Mouse (Mus musculus) liver, embryonic 16.5 days (tissue): Measurements from ENCODE around the gene Phactr2. TPM values are rescaled to one million over a fixed set of nuclear protein-coding genes. Genes with fewer than 3 reads are reported as not detected.

Source experiments
- ATAC-seq: fragments of 200-750 bp; cut with Nextera tagmentation; 2 replicates; pipeline ENCODE4 v1.8.0; 2017; ENCODE audit warnings: low read depth, mild to moderate bottlenecking, moderate number of reproducible peaks, moderate library complexity
- H3K27ac ChIP-seq: fragments of 300-500 bp; sonication (generic); 2 replicates; pipeline ENCODE4 v1.5.1; 2014; ENCODE audit warnings: mild to moderate bottlenecking, low read length
- H3K27me3 ChIP-seq: fragments of 300-500 bp; sonication (generic); 2 replicates; pipeline ENCODE4 v1.6.1; 2014; ENCODE audit warnings: low read depth, low read length, mixed read lengths; ENCODE audit not compliant: control insufficient read depth, insufficient read depth
- H3K36me3 ChIP-seq: fragments of 300-500 bp; sonication (generic); 2 replicates; pipeline ENCODE4 v1.6.1; 2014; ENCODE audit warnings: mild to moderate bottlenecking; ENCODE audit not compliant: control insufficient read depth, insufficient read depth
- H3K4me1 ChIP-seq: fragments of 300-500 bp; sonication (generic); 2 replicates; pipeline ENCODE4 v1.6.1; 2014; ENCODE audit warnings: low read depth, low read length, mixed read lengths; ENCODE audit not compliant: control insufficient read depth
- H3K4me2 ChIP-seq: fragments of 300-500 bp; sonication (generic); 2 replicates; pipeline ENCODE4 v1.6.1; 2014; ENCODE audit warnings: low read depth, low read length, mixed read lengths
- H3K4me3 ChIP-seq: fragments of 300-500 bp; sonication (generic); 2 replicates; pipeline ENCODE4 v1.5.1; 2014; ENCODE audit warnings: low read depth, mild to moderate bottlenecking, low read length
- H3K9ac ChIP-seq: fragments of 300-500 bp; sonication (generic); 2 replicates; pipeline ENCODE4 v1.6.1; 2014; ENCODE audit warnings: low read depth, low read length
- H3K9me3 ChIP-seq: fragments of 300-500 bp; sonication (generic); replicated peaks from 2 replicates; pipeline ENCODE4 v1.6.1; 2016; ENCODE audit warnings: low read length; ENCODE audit not compliant: control insufficient read depth
- WGBS: fragments of 180-500 bp; shearing (Covaris S2); extraction: QIAGEN DNeasy Blood & Tissue Kit; methylation state at CpG from one replicate; pipeline ENCODE4 v1.1.7; 2014; ENCODE audit not compliant: insufficient replicate concordance; 5-methylcytosine and 5-hydroxymethylcytosine counted together
- polyA plus RNA-seq: library from polyadenylated mRNA; unstranded; fragments of >200 nt; fragmentation: Nextera tagmentation; extraction: Ambion mirVana; gene quantifications from 2 replicates; pipeline ENCODE4 v1.2.1, GENCODE M21; 2015

Gene Phactr2
- polyA plus RNA-seq, 1 experiment from 2014 or later: 3.4 TPM

DNA sequence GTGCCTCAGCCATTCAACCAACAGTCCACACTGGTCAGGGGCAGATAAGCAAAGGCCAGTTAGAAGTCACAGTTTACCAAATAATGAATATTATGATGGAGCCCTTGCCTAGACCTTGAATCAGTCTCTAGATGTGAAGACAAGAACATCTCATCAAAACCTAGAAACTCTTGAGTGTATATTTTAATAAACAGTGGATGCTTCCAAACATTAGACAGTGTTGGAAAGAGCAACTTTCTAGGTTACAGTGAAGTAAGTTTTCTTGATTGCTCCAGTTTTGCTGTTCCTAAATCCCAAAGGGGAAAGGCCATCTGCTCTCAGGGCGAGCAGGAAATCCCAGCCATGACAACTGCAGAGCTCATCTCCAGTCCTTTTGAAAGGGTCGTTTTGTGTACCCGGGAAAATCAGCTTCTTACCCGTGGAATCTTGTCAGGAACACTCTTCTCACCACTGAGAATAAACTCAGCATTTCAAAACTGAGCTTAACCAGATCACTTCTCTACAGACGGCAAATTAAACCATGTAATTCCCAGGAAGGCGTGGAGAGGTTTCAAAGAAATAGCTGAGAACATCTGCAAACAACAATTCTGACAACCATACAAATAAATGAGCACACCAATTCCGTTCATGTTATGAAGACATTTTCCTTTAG, 296.1 kb downstream of the Phactr2 start, which contains the start of gene Zc2hc1b:
TSS of gene Zc2hc1b (minus strand) at position 51 of the 652 bp plus-strand sequence.
- no peaks in the 10 kb centered on the region for H3K9me3 ChIP-seq
- peaks cover 24% of the 10 kb centered on the region for H3K36me3 ChIP-seq
- no peaks in the 10 kb centered on the region for H3K27me3 ChIP-seq
- no peak for ATAC-seq
- H3K4me3 ChIP-seq: no peak within 1 kb of the TSS
- no peak within 1 kb of the TSS for H3K4me2 ChIP-seq
- H3K9ac ChIP-seq: no peak within 1 kb of the TSS
- H3K4me1 ChIP-seq: no peaks in the 10 kb centered on the region
- 71% methylated on average over 7 of the region's 7 CpGs for WGBS
- H3K27ac ChIP-seq: no peak within 1 kb of the TSS

DNA sequence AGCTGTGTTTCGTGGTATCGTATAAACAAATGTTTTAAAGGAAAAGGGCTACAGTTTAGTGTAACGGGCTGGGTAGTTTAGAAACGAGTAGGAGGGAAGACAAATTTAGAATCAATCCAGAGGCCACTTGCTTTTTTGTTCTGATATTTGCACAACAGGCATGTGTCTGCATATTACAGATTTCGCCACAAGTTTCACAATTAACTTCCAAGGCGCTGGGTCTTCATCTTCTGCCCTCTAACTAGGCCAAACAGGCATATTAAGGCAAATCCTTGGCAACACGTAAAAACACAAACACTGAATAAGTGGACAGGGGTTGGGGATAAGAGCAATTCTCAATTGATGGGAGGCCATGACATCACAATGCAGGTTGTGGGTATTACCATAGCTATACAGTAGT, 298.3 kb downstream of the Phactr2 start:
- no peaks in the 10 kb centered on the region for H3K4me1 ChIP-seq
- H3K9ac ChIP-seq: no peak overlapping the region
- no peak overlapping the region for H3K4me2 ChIP-seq
- peaks cover 17% of the 10 kb centered on the region for H3K36me3 ChIP-seq
- H3K4me3 ChIP-seq: no peak overlapping the region
- no peaks in the 10 kb centered on the region for H3K9me3 ChIP-seq
- 74% methylated on average over 7 of the region's 7 CpGs for WGBS
- no peaks in the 10 kb centered on the region for H3K27me3 ChIP-seq
- no peak overlapping the region for H3K27ac ChIP-seq
- no peak for ATAC-seq

GRCm38 (mm10) chr10:13172798-13173221, 301.4 kb downstream of the Phactr2 start:
- H3K4me2 ChIP-seq: no peak overlapping the region
- 33% methylated on average over 10 of the region's 10 CpGs for WGBS
- H3K4me3 ChIP-seq: no peak overlapping the region
- ATAC-seq: no peak
- no peaks in the 10 kb centered on the region for H3K9me3 ChIP-seq
- no peaks in the 10 kb centered on the region for H3K27me3 ChIP-seq
- H3K27ac ChIP-seq: no peak overlapping the region
- H3K9ac ChIP-seq: no peak overlapping the region
- H3K36me3 ChIP-seq: peaks cover 6% of the 10 kb centered on the region; the same call in 1 of the 2 replicates
- no peaks in the 10 kb centered on the region for H3K4me1 ChIP-seq

- no peak for ATAC-seq
- H3K4me3 ChIP-seq: no peak overlapping the region
- no peak overlapping the region for H3K9ac ChIP-seq
- H3K27me3 ChIP-seq: no peaks in the 10 kb centered on the region
- no peaks in the 10 kb centered on the region for H3K4me1 ChIP-seq
- H3K4me2 ChIP-seq: no peak overlapping the region
- H3K27ac ChIP-seq: no peak overlapping the region
- 31% methylated on average over 2 of the region's 2 CpGs for WGBS
- H3K9me3 ChIP-seq: no peaks in the 10 kb centered on the region
- H3K36me3 ChIP-seq: no peaks in the 10 kb centered on the region
Observed at GRCm38 (mm10) chr10:13171461-13171860, 302.8 kb downstream of the Phactr2 start.

DNA sequence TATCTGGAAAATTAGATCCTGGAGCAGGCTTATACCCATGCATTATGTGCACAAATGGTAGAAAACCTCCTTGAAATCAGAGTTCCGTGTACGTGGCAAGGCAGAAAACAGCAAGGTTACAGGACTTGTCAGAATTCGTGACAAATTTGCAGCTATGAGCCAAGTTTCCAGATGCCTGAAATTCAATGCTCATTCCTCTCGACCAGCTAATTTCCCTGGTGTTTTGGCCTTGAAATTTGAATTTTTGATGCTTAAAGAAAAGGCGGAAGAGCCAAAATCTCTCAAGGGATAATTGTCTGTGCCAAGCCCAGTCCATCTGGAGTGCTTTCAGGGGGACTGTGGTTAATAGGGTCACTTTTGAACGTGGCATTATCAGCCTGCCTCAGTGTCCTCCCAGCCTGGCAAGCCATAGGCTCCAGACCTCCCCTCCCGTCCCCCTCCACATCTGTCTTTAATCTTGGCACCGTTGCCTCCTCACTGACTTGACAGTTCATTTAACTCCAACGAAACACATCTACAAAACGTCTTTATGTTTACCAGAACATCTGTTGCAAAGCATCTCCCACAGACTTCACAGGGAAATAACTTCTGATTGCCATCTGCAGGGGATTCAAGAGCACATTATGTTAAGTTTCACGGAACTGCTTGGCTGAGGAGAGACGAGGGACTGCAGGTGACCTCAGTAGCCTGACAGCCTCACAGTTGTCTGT, 303.3 kb downstream of the Phactr2 start:
- no peak overlapping the region for H3K27ac ChIP-seq

DNA sequence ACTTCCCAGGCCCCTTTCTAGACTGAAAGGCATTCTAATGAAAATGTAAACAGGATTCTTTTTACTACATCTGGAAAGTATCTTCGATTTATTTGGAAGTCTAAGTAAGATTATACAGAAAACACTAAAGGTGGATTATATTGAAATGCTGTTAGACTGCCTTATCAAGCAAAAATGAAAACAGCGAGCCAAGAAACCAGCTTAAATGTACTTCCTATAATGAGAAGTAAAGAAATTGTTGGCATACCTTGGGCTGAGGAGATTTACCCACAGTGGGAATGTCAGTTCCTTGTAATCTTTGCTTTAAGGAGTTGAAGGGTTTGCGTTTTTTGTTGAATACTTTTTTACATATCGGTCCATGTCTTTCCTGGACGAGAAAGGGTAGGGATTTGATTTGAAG, 305.8 kb downstream of the Phactr2 start:
- Histone ChIP-seq H3K4me3 (no peak overlapping the region), H3K36me3 (no peaks in the 10 kb centered on the region), H3K4me1 (no peaks in the 10 kb centered on the region), H3K4me2 (no peak overlapping the region), H3K27ac (no peak overlapping the region), H3K9me3 (no peaks in the 10 kb centered on the region), H3K27me3 (no peaks in the 10 kb centered on the region), H3K9ac (no peak overlapping the region)
- ATAC-seq: no peak
- 61% methylated on average over 5 of the region's 5 CpGs for WGBS

More for the DNA sequence above, 303.3 kb downstream of the Phactr2 start:
- Histone ChIP-seq H3K9me3 (no peaks in the 10 kb centered on the region), H3K27me3 (no peaks in the 10 kb centered on the region), H3K9ac (no peak overlapping the region), H3K36me3 (no peaks in the 10 kb centered on the region), H3K4me3 (no peak overlapping the region), H3K4me2 (no peak overlapping the region), H3K4me1 (no peaks in the 10 kb centered on the region)
- 33% methylated on average over 12 of the region's 12 CpGs for WGBS
- no peak for ATAC-seq

DNA sequence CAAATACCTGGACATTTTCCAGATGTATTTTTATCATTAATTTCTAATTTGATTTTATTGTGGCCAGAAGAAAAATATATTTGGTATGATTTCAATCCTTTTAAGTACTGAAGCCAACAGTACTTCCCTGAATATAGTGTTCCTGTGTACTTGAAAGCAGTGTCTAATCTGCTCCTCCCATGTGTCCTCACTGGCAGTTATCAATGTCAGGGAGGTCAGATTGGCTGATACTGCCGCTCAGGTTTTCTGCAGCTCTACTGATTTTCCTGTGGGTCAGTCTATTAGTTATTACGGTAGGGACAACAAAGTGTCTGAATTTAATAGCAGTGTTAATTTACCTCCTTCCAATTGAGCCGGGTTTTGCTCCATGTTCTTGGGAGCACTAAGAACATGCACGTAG, 312.2 kb downstream of the Phactr2 start:
- Histone ChIP-seq H3K27ac (no peak overlapping the region), H3K4me1 (no peaks in the 10 kb centered on the region), H3K27me3 (no peaks in the 10 kb centered on the region), H3K4me2 (no peak overlapping the region), H3K4me3 (no peak overlapping the region), H3K9ac (no peak overlapping the region), H3K36me3 (no peaks in the 10 kb centered on the region), H3K9me3 (no peaks in the 10 kb centered on the region)
- no peak for ATAC-seq
- WGBS: 31% methylated on average over 4 of the region's 4 CpGs

- Histone ChIP-seq H3K9me3 (no peaks in the 10 kb centered on the region), H3K27me3 (no peaks in the 10 kb centered on the region), H3K9ac (no peak overlapping the region), H3K4me3 (no peak overlapping the region), H3K27ac (no peak overlapping the region), H3K4me2 (no peak overlapping the region), H3K4me1 (no peaks in the 10 kb centered on the region), H3K36me3 (no peaks in the 10 kb centered on the region)
- ATAC-seq: no peak
- WGBS: 78% methylated on average over 4 of the region's 4 CpGs
Observed at GRCm38 (mm10) chr10:13160913-13161312, 313.3 kb downstream of the Phactr2 start.
